Mouse (Mus musculus) c-Kit-positive CD71-negative TER-119-negative erythroid progenitor cells, embryonic 14.5 days (primary cell): ENCODE measurements around the gene Atad2b.
"Not testable (repeated sequence)": the region's sequence is repeated elsewhere in the genome, so short reads cannot be mapped to it uniquely, and the experiment has no call there.

ENCODE experiments used
- DNase-seq: peaks from one replicate; pipeline ENCODE4 v3.0.0-alpha.2; 2013; ENCODE audit warnings: low read depth

Gene Atad2b

GRCm38 (mm10) chr12:4916994-4917804, at the start of gene Atad2b:
TSS of gene Atad2b (plus strand) at chr12:4917353.
- DNase-seq: peak; percentile 89

GRCm38 (mm10) chr12:4868924-4869323, 48.2 kb upstream of the Atad2b start:
- no peak for DNase-seq

DNA sequence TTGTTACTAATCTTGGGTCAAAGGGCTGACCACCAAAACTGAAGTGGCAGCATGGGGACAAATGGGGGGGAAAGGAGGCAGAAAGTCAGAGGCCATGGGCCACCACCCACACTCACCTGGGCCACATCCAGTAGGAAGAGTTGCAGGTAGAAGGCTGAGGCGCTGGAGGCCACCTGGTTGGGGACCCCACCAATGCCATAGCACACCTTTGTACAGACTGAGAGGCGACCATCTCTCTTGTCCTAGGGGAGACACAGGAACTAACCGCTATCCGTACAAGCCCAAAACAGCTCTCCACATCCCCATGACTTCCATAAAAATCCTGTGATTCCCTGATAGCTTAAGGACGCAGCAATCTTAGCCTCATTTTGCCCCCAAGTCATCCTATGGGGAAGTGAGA, 45.9 kb upstream of the Atad2b start:
- no peak for DNase-seq

GRCm38 (mm10) chr12:4872273-4872672, 44.9 kb upstream of the Atad2b start:
- DNase-seq: no peak

- peak; percentile 45 for DNase-seq
Observed at GRCm38 (mm10) chr12:4872983-4873477, 44.1 kb upstream of the Atad2b start.

DNA sequence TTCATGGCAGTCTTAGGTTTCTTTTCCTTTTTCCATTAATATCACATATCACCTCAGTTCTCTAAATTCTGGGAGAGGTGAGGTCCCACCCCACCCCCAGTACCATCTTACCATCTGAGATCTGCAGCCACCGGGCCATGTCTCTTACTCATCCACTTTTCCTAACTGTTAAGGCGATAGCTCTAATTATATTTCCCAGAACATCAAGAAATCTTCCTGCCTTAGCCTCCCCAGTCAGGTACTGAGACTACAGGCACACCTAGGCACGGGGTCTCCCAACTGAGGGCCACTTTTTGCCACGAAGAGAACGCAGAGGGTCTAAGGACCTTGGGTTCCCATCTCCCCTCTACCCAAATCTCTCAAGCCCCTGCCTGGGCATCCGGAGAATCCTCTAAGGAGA, 43.6 kb upstream of the Atad2b start:
- DNase-seq: no peak

DNA sequence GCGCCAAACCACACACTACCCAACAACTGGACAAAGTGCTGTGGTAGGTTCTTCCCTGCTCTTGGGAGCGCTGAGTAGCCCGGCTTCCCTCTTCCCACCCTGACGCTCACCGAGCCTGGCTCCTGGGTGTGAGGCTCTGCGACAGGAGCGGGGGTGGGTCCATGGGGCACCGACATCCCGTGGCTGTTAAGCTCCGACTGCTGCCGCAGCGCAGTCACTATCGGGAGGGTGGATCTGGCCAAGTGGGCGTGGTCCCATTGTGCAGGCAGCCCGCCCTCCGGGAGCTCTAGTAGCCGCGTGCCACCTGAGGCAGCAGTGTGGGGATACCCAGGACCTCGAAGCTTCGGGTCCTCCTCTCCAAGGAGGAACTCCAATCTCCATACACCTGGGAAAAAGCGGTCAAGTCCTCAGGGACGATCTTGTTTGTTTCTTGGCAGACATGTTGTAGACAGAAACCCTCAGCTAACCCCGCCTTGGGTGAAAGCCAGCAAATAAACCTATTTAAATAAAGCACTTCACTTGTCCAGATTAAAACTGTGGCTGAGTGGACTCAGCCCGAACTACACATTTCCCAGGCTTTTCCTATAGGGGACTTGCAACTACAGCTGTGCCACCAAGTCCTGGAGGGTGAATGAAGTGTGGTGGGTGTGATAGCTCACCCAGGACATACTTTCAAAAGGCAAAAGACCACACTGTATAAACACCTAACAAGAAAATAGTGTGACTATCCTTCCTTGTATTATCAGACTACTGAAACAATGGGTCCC, 42.8 kb upstream of the Atad2b start, which contains the start of gene Mfsd2b:
Gene Mfsd2b (minus strand): TSS at position 199 of the 767 bp plus-strand sequence.
- peak; percentile 67 for DNase-seq

GRCm38 (mm10) chr12:4875623-4876022, 41.5 kb upstream of the Atad2b start:
- DNase-seq: no peak

GRCm38 (mm10) chr12:4878296-4878783, 38.8 kb upstream of the Atad2b start:
- no peak for DNase-seq

DNA sequence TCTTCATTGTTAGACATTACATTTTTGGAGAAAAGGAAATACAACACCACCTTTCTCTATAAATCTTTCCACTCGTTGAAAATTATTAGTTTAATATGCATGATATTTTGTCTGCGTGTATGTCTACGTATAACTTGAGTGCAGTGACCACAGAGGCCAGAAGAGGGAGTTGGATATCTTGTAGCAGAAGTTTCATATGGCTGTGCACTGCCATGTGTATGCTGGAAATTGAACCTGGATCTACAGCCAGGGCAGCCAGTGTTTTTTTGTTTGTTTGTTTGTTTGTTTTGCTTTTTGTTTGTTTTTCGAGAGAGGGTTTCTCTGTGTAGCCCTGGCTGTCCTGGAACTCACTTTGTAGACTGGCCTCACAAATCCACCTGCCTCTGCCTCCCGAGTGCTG, 38.1 kb upstream of the Atad2b start:
- no peak for DNase-seq

DNA sequence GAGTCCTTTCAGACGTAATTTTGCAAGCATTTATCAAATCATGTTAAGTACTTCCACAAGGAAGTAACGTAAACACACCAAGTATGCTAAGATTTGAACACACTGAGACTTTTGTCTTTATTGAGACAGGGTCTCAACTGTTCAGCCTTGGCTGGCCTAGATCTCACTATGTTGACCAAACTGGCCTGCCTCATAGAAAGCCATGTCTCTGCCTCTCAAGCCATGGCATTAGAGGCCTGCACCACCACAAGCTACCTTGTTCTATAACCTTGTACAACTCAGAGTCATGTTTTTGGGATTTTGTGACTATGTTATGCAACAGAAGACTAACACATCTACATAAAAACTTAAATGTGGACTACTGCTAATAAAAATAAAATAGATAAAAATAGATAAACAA, 35.1 kb upstream of the Atad2b start:
- DNase-seq: no peak

- DNase-seq: no peak
Observed at GRCm38 (mm10) chr12:4885062-4885461, 32.1 kb upstream of the Atad2b start.

DNA sequence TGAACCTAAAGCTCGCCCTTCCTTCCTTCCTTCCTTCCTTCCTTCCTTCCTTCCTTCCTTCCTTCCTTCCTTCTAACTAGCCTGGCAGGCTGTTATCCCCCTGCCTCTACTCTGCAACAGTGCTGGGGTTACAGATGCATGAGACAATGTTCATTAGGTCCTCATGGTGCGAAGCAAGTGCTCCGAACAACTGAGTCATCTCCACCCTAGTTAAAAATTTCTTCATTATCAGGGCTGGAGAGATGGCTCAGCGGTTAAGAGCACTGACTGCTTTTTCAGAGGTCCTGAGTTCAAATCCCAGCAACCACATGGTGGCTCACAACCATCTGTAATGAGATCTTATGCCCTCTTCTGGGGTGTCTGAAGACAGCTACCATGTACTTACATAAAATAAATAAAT, 30.6 kb upstream of the Atad2b start:
- DNase-seq: not testable (repeated sequence)

- no peak for DNase-seq
Observed at GRCm38 (mm10) chr12:4888739-4889138, 28.4 kb upstream of the Atad2b start.

GRCm38 (mm10) chr12:4889251-4889650, 27.9 kb upstream of the Atad2b start:
- DNase-seq: no peak

DNA sequence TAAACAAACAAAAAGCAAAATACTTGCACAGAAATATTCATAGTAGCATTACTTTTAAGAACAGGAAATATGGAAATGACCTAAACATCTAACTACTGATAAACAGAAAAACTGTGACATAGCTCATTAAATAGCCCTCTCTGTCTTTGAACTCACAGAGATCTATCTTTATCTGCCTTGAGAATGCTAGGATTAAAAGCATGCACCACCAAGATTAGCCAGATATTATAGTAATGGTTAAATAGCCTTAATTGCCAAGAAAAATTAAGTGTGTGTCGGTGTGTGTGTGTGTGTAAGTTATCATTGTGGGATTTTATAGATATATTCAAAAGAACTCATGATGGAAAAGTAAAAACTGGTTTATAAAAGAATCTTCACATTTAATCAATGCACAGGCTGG, 27.3 kb upstream of the Atad2b start:
- DNase-seq: no peak

- no peak for DNase-seq
Observed at GRCm38 (mm10) chr12:4898024-4898423, 19.1 kb upstream of the Atad2b start.

- DNase-seq: no peak
Observed at GRCm38 (mm10) chr12:4905946-4906345, 11.2 kb upstream of the Atad2b start.

GRCm38 (mm10) chr12:4906476-4906875, 10.7 kb upstream of the Atad2b start:
- no peak for DNase-seq

DNA sequence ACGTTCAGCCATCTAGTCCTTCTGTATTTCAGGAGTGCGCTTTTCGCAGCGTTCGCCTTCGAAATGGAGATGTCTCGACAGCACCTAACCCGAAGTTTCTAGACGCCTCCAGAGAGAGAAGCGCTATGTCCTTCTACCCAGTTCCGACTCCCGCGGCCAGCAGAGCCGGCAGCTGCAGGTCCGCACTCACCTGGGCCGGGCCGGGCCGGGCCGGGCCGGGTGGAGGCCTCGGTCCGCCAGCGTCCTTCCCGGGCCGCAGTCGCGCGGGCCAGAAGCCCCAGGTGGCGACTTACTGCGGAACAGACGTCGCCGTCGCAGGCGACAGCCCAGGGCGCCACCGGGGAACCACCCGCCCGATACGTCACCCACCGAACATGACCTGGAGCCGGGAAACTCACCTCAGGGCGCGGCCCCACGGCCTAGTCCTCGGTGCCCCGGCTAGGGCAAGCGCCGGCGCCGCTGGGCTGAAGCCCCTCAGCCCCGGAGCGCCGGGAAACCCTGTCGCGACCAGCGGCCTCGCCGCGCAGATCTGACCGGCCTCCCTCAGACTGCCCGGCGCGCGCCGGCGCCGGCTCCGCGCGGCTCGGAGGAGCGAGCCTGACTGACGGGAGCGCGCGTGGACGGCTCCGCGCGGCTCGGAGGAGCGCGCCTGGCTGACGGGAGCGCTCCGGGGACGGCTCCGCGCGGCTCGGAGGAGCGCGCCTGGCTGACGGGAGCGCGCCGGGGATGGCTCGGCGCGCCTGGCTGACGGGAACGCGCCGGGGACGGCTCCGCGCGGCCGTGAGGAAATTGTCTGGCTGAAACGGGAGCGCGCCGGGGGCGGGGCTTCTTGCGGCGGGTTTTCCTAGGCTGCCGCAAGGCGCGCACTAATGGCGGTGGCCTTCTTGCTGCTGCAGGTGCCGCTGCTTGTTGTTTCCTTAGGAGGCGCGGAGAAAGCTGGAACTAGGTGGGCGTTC, 9.9 kb upstream of the Atad2b start, which contains the start of gene Ubxn2a:
Gene Ubxn2a (minus strand): TSS at position 755 of the 956 bp plus-strand sequence.
- DNase-seq: peak; percentile 90

- DNase-seq: no peak
Observed at GRCm38 (mm10) chr12:4908391-4908790, 8.8 kb upstream of the Atad2b start.

DNA sequence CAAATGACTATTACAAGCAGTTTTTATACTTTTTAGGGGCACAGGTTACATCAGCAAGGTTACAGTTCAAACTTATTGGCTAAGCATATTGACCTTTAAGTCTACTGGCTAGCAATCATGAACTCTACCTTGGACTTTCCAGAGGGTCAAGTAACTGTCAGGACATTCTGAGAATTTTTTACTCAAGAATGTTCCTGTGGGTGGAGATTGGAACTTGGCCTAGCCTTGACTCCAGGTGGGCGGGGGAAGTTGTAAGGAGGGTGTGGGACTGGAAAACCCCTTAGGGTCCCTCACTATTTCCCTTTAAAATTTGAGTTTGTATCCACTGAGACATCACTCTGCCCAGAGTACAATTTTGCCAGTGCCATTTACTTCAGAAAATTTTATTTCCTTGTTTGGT, 6.7 kb upstream of the Atad2b start:
- DNase-seq: not testable (repeated sequence)
